Mouse (Mus musculus) right cerebral cortex, adult 18-20 months (tissue): ENCODE data around the gene Chrnb1.
A peak's percentile ranks its signal among the peaks of the same experiment; 100 is the strongest.

Experiments used
- DNase-seq: peaks from one replicate; pipeline ENCODE4 v3.0.0; 2022; ENCODE audit warnings: mixed read lengths

The Chrnb1 gene

DNA sequence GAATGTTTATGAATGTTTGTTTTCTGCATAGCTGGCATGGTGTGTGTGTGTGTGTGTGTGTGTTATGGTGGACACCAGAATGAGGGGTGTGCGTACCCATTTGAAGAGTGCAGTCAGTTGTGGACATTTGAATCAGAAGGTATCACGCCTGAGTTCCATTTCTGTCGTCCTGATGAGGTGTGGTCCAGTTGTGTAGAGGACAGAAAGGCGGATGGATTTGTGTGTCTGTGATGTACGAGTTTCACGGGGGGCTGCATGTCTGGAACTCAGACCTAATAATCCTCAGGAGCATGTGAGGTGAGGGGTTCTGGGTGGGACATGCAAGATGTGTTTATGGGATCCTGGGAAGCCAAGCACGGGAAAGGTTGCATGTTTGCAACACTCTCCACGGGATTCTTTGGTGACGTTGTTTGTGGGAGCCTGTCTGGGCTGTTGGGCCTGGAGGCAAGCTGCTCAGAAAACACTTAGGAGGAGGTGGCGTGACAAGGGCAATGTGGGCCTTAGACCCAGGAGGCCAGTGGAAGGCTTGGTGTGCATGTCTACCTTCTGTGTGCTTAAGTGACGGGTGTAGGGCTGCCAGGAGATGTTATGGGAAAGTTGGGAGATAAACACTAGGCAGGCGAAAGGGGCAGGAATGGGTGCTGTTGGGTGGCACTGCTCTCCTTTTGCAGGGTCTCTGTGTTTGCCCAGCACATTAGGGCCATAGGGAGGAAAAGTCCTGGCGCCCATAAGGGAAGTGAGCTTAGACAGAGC, 28.7 kb downstream of the Chrnb1 start:
- DNase-seq: no peak

DNA sequence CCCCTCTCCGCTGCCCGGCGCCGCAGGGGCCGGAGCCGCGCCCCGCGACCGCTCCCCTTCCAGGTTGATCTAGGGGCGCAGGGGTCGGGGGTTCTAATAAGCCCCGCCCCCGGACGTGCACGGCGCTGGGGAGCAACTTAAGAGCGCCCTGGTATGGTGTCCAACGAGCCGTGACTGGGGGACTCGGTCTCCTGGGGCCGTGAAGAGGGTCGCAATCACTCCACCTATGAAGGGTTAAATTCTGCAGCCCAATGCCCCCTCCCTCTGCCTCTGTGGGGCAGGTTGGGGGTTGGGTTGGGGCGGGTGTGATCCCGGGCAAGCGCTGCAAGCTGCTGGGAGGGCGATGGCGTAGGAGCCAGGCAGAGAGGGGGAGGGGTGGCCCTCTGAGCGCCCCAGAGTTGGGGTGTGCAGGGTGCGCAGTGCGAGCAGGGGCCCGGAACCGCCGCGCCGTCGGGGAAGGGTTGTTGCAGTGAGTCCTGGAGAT, 29.6 kb downstream of the Chrnb1 start:
- DNase-seq: peak; percentile 78

DNA sequence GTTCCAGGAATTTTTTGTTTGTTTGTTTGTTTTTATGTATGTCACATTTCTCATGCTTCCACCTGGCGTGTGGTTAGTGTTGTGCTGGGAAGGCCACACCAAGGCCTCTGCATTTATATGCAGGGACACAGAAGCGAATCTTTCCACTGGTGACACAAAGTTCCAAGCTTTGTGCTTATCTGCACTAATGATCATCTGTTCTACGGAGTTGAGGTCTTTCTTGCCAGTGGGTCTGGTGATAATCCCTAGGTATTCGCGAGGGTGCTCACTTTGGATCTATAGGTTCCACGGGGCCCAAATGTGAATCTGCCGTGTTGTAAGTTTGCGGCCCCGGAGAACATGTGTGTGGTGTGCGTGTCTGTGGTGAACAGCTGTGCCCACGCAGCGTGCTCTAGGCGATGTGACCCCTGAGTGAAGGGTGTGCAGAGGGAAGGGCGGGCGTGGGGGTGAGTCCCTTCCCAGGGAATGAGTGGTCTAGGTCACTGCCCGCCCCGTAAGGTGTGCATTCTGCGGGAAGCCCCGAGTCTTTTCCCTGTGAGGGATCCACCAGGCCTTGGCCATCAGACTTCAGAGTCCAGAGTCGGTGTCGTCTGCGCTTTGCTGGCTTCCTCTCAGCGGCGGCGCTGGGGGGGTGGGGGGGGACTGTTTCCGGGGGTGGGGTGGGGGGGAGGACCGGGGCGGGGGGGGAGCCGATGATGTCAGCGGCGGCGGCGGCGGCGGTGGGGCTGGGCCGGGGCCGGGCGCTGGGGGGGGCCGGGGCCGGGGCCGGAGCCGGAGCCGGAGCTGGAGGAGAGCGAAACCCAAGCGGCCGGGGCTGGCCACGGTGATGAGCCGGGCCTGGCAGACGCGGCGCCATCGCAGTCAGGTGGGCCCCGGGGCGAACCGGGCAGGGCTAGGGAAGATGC, 30.3 kb downstream of the Chrnb1 start, which contains the start of gene Zbtb4:
Gene Zbtb4, plus strand, starts transcription at position 692 of the 905 bp plus-strand sequence.
- peak; percentile 37 for DNase-seq

DNA sequence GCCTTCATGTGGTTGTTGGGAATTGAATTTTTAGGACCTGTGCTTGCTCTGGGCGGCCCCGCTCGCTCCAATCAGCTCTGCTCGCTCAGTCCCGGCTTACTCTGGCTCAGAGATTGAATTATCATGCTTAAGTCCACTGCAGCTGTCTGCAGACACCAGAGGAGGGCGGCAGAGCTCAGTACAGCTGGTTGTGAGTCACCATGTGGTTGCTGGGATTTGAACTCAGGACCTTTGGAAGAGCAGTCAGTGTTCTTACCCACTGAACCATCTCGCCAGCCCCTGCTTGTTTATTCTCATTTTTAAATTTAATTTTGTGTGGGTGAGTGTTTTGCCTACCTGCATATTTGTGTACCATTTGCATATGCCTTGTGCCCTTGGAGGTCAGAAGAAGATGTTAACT, 32.2 kb downstream of the Chrnb1 start:
- DNase-seq: no peak

DNA sequence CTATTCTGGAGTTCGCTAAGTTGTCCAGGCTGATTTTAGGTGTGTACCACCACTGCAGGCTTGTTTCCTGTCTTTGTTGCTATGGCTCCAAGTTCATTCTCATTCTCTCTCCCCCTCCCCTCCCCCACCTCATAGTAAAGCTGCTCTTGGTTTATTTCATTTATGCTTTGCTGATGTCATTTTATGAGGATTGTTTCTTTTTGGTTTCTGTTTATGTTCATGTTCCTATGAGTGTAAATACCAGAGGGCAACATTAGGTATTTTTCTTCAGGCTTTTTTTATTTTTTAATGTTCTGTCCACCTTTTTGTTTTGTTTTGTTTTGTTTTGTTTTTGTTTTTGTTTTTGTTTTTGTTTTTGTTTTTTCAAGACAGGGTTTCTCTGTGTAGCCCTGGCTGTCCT, 33.9 kb downstream of the Chrnb1 start, which contains the start of gene Slc35g3:
Gene Slc35g3, minus strand, starts transcription at position 101 of the 400 bp plus-strand sequence.
- DNase-seq: no peak

DNA sequence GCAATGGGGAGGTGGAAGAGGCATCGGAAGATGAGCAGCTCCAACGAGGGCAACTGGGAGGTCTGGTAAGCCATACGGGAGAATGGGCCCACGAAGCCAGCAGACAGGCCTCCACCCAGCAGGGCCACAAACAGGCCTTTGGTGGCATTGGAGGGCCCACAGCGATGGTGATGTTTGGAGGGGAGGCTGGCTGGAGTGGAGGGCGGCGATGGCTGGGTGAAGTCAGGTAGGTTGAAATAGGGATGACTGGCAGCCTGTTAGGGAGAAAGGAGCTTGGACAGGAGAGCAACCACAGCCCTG, 34.9 kb downstream of the Chrnb1 start:
- no peak for DNase-seq

DNA sequence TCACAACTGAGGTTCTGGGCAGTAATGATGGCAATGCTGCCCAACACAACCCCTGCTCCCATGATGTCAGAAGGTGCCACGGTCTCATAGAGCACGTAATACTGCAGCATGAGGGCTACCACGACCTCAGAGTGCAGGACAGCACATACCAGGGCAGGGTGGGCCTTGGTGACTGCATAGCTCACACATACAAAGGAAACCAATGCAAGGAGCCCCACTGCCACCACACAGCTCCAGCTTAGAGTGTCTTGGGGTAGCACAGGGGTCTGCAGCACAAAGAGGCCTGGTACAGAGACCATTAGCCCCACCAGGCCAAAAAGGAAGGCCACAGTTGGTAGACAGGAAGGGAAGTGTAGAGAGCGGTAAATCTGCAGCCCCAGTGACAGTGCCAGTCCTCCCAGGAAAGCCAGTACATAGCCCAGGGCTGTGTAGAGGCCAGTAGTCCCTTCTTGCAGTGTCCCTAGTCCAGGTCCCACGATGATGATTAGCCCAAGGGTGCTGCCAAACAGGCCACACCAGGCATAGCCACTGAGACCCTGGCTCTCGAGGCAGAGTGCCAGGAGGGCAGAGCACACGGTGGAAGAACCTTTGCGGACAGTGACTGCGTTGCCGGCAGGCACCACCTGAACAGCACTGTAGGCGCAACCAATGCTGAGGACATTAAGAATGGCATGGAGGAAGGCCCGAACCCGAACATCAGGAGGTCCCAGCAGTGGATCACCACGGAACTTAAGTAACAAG, 35.4 kb downstream of the Chrnb1 start:
- DNase-seq: no peak

DNA sequence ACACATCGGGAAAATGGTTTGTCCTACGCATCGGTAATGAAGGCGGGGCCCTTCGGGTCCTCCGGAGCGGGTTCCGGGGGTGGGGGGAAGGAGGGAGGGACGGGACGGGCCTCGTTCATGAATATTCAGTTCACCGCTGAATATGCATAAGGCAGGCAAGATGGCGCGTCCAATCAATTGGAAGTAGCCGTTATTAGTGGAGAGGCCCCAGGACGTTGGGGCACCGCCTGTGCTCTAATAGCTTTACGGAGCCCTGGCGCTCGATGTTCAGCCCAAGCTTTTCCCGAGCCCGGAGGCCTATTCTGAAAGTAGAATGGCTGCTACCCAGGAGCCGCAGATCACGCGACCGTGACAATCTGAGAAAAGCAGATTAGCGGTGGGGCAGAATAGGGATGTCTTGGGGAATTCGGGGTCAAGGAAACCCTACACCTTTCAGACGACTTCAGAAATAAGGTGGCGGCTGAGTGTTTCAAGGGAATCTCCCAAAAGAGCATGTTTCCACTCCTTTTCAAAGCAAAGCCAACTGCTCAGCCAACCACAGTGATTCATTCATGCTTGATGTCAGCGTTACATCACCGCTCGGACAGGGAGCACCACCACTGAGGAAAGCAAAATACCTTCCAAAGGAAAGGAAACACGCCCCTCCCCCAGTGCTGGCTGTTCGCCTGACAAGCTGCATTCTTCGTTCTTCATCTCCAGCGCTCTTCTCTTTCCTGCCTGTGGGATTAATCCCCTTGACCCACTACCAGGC, 36.6 kb downstream of the Chrnb1 start:
- peak; percentile 91 for DNase-seq

DNA sequence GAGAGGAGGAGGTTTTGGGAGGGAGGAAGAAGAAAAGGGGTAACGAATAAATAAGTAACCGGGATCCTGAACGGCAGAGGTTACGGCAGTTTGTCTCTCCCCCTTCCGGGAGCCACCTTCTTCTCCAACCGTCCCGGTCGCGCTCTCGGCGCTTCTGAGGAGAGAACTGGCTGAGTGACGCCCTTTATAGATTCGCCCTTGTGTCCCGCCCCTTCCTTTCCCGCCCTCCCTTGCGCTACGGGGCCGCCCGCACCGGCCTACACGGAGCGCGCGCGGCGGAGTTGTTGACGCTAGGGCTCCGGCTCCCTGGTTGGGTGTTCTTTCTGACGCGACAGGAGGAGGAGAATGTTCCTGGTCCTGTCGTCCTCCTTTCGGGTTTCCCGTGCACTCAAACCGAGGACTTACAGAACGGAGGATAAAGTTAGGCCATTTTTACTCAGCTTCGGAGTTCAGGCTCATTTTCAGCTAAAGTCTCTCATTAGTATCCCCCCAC, 37.2 kb downstream of the Chrnb1 start, which contains the start of gene Polr2a:
Gene Polr2a, minus strand, starts transcription at position 160 of the 493 bp plus-strand sequence.
- DNase-seq: peak; percentile 97

DNA sequence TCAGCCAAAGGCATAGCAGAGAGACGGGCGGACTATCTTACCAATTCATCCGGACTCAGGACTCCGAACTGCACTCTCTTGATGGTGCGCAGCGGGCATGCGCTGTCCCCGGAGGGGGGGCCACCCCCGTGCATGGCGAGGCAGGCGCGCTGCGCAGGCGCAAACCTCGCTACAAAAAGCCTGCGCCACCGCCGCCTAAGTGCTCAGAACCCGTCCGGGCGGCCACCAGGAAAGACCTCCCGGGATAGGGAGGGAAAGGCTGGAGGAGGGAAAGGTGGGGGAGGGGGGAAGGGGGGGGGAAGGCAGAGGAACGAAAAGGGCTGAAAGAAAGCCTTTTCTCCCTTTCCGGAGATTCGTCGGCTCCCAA, 37.7 kb downstream of the Chrnb1 start:
- DNase-seq: peak; percentile 97

DNA sequence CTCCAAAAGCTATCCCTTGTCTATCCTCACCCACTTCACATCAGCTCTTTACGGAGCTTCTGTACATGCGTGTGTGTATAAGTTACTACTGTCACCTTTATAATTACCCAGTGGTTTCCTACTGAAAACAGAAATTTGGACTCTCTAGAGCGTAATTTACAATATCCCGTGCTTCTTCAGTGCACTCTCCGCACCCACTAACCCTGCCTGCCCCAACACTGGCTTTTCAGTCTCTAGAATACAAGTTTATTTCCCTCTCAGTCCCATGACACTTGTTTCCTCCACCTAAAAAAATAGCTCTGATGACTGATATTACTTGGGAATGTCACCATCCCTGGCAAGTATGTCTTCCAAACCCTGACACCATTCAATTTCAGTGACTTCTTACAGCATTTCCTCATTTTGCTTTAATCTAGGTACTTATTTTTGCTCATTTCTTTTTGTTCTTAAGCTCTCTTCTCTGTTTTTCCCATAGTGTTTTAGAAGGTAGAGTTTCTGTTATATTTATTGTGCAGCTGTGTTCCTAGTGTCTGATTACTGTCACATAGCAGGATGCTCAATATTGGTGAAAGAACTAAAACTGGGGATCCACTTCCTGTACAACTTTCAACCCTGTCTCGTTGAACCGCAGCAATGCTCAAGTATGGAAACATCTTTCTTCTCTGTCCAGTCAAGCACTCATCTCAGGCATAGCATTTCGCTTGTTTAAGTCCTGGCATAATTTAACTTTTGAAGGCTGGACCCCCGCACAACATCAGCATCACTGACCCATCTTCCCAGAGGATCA, 38.2 kb downstream of the Chrnb1 start:
- no peak for DNase-seq

DNA sequence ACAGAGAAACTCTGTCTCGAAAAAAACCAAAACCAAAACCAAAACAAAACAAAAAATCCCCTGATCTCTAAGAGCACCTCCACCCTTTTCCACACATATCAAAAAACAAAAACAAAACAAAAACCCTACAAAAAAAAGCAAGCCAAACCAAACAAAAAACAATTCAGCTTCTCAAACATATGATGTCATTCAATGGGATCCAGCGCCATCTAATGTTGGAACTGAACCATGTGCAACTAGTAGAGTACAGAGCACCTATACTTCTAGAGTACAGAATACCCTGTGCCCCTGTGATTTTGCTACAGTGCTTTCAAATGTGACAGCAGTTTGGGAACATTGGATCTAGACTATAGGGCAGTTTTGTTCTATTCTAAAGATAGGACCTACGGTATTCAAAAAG, 41.0 kb downstream of the Chrnb1 start:
- DNase-seq: no peak

DNA sequence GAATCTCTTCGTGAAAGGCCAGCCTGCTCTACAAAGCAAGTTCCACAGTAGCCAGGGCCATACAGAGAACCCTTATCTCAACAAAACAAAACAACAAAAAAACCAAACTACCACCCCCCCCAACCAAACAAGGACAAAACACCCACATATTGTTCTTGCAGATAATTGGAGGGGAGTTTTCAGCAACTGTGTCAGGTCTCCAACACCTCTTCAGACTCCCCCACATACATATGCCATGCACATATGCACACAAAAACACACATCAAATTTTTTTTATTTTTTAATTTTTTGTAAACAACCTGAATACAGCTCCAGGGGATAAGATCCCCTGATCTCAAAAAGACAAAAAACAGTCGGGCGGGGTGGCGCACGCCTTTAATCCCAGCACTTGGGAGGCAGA, 41.5 kb downstream of the Chrnb1 start:
- DNase-seq: no peak

DNA sequence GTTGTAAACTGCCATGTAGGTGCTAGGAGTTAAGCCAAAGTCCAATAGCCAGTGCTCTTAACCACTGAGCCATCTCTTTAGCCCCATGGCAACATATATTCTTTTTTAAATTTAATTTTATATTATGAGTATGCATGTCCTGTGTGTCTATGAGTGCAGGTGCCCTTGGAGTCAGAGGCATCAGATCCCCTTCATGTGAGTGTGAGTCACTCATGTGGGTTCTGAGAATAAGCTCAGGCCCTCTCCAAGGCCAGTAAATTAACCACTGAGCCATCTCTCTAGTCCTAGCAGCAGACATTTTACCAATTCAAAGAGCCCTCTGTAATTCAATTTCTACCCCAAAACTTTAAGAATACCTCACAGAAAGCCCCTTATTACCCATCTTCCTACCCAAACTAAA, 43.1 kb downstream of the Chrnb1 start:
- DNase-seq: no peak

DNA sequence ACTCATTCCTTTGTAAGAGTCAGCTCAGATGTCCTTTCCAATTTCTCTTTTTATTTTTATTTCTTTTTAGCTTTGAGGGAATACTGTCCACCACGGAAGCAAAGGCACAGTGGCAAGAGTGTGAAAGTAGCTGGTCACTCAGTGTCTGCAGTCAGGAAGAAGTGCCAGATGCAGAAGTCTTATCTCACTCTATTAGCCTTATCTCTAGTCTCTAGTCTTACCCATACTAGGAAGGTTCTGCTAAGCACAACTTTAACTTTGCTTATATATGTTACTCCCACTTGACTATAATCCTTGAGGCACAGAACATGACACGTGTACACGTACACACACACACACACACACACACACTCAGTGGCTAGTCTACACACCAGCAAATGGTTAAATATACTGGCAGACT, 44.1 kb downstream of the Chrnb1 start:
- no peak for DNase-seq
